Mouse (Mus musculus): ENCODE measurements around the gene Ncam1.

DNA sequence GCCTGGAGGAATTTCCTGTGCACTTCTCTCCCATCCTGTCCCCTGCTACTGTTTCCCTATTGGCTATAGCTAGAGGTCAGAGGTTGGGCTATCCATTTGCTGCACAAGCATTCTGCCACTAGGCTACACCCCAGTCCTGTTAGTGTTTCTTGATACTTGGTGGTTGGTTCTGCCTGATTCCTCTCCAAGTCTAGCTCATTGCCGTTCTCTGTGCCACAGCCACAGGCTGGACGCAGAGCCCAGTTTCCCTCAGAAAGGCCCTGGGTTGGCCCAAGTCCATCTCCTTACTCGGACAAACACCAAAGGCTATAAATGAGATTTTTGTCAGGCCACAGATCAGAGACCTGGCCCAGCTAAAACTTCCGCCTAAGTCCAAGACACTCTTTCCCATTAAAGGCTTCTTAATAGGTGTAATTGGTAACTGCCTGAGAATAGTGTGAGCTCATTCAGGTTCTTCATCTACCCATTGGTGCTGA is 140.3 kb downstream of the Ncam1 start:
- no peak for TF ChIP-seq CTCF (IDR thresholded peaks at IDR 0.05; ENCODE audit: low read depth, low read length)
- TF ChIP-seq POLR2A (IDR thresholded peaks at IDR 0.05; ENCODE audit: borderline replicate concordance, low read depth, low read length) = no peak

All from bone marrow macrophage, adult 2 months (primary cell).